Mouse (Mus musculus) layer of hippocampus, adult 8-10 months (tissue): ENCODE measurements around the gene Slc29a1. TPM values are rescaled to one million over a fixed set of nuclear protein-coding genes. Genes with fewer than 3 reads are reported as not detected.

Experiments used
- DNase-seq, 2 experiments: peaks; one replicate each; pipeline ENCODE4 v3.0.0; 2022; ENCODE audit warnings: low spot score in 2 of 2
- total RNA-seq, 4 experiments: library from RNA; stranded (reverse); gene quantifications; 2 replicates each; pipeline ENCODE4 v1.2.4; 2022

Gene Slc29a1
- total RNA-seq, 4 experiments from 2014 or later = 19.4 to 26.3 (median 21.0) TPM

DNA sequence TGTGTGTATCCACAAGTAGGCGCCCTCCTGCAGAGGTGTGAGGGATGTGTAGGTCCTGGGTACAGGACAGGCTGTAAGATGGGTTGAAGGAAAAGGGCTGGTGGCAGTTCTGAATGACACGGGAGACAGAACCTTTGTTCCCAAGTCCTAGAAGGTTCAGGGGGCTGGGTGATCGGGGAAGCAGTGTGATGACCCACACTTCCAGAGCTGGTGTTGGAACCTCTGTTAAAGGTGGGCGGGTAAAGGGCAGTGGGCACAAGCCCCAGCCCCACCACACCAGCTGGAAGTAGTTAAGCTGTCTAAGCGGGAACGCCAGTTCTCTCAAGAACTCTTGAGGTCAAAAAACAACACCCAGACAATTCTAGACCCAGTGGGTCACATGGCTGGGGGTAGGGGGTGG, 9.0 kb downstream of the Slc29a1 start:
- DNase-seq = no peak

DNA sequence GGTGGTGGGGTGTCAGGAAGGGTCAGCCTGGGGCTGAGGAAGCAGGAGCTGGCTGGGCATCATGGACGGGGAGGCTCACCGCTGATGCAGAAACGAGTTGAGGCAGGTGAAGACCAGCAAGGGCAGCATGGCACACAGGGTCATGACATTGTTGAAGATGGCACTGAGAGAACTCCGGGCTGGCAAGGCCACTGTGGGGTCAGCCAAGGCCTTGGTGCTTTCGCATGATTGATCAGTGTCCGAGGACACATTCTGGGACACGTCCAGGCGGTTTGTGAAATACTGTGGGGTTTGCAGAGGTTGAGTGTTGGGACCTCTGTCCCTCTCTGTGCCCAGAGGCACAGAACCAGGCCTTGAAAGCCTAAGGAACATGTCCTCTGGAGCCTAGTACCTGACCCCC, 9.6 kb downstream of the Slc29a1 start:
- no peak for DNase-seq

DNA sequence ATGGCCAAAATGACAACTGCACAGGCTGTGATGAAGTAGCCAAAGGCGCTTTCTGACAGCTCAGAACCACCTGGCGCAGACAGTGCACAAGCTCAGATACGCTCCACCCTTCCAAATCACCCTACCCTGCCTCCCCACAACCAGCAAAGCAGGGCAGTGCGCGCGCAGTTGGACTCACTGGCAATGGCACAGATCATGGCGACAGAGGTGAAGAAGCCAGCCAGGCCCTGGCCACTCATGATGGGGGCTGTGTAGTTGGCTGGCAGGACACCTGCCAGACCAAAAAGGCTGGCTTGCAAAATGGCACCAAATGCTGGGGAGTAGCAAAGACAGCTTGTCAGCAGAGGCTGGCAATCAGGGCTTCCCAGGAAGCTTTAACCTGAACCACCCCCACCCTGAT, 10.2 kb downstream of the Slc29a1 start:
- no peak for DNase-seq

DNA sequence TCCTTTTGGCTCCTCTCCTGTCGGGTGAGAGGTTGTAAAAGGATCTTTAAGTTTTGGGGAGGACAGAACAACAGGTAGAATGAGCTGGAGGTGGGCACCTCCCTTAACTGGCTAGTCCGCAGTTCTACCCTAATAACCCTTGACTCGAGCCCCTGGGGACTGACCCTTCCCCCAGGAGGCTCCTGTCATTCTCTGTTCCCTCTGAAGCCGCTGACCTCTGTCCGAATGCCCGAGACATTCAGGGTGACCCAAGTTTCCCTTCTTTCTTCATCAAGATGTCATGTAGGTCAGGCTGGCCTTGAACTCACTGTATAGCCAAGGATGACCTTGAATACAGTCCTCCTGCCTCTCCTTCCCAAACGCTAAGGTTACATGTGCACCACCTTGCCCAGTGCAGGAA, 11.0 kb downstream of the Slc29a1 start:
- no peak for DNase-seq

DNA sequence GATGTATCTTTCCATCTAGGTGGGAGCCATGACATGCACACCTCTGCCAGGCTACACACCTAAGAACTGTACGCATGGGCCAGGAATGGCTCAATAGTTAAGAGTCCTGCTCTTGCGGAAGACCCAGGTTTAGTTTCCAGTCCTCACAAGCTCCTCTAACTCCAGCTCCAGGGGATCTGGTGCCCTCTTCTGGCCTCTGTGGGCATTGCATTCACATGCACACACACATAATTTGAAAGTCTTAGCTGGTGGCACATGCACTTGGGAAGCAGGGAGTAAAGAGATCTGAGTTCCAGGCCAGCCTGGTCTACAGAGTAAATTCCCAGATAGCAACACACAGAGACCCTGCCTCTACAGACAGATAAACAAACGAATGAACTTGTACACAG, 13.0 kb downstream of the Slc29a1 start:
- DNase-seq = no peak

DNA sequence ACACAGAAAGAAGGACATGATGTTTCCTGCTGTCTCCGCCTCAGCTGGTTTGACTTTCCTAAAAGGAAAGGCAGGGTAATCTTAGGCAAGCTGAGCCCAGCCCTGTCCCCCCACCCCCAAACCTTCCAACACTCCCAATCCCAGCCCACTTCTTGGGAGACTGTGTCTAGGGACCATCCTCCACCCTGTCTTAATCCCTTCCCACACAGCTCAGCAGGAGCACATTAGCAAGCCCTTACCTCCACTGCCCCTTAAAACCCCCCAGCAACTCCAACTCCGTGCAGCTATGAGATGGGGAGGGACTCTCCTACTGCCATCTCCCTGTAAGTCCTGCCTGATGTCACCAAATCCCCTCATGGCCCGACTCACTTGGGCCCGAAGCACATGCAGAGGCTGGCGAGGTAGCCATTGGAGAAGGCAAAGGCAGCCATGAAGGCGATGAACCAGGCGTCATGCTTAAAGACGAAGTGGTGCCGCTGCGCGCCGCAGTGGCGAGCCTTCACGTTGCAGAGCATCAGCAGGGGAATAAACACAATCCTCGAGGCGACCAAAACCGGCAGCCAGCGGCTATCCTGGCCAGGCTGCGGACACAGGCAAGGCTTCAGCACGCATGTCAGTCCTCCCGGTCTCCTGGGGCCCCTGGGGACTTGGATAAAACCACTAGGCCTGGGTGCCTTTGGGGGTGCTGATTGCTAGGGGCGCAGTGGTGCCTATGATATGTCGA, 13.5 kb downstream of the Slc29a1 start:
- DNase-seq = no peak

DNA sequence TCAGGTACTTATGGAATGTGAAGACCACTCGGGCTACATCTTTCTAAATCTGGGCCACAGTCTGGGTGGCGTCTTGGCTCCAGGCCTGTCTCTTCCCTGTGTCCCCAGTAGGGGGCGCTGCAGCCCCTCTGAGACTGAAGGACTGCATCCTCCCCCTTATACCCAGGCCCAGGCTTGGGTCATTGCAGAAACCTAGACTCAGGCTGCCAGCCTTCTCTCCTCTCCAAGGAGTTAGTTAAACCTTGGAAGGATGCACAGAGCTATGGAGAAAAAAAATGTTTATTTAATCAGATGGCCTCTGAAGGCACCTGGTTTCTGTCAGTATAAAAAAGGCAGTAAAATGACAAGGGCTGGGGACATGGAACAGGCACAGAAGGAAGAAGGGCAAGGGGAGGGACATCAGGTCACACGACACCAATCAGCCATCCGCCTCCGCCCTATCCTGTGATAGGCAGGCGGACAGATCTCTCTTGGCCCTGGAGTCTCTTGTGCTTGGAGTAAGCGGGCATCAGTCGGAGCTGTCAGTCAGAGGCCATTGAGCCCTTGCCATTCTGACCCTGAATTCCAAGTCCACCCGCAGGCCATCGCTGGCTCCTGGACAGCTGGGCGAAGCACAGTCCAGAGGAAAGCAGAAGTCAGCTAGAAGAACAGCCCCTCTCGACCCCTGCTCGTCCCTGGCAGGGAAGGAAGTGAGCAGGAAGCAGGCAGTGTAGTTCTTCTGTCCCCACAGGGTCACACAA, 14.3 kb downstream of the Slc29a1 start:
- DNase-seq = peak in 1 of 2 experiments; percentile 76

DNA sequence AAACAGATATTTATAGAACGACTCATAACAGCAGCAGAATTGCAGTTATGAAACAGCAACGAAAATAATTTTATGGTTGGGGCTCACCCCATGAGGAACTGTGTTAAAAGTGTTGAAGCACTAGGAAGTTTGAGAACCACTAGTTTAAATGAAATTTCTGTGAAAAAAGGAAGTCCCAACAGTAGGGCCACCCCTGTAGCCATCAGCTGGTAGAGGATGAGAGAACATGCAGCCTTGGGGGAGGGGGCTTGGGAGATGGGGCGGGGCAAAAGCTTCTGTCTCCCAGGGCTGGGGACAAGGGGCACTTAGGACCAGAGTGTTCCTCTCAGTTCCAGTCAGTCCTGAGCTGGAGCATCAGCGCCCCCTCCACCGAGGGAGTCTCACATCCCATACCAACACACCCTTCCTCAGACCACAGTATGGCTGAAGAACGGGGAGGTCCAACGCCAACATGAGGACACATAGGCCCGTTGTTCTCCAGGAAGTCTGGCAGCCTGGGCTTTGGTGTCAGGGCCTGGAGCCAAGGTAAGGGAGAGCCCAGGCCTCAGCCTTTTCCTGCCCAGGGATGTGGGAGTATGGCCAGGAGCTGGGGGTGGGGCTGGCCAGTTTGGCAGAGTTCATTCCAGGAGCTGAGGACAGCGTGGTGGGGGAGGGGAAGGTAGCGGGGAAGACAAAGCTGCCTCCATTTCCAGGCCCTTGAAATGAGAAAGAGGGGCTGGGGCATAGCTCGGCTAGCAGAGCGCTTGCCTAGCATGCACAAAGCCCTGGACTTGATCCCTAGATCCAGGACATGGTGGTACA, 15.1 kb downstream of the Slc29a1 start:
- peak; percentile 67 to 79 for DNase-seq

DNA sequence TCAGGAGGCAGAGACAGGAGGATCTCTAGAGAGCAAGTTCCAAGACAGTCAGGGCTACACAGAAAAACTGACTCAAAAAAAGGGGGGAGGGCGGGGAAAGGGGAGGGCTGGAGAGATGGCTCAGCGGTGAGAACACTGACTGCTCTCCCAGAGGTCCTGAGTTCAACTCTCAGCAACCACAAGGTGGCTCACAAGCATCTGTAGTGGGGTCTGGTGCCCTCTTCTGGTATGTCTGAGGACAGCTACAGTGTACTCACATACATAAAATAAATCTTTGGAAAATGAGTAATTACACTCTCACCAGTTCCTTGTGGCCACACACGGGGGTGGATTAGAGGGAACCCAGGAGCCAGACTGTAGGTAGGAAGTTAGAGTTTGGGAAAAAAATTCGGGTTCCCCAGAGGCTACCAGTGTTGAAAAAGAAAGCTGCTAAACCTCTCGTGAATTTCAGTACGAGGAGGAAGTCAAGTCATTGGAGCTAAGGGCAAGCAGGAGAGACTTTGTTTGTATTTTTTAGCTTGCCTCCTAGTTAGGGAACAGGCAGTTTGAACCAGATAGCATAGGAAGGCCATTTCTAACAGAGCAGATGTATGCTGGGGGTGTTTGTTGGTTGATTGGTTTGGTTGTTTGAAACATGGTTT, 16.6 kb downstream of the Slc29a1 start:
- no peak for DNase-seq

DNA sequence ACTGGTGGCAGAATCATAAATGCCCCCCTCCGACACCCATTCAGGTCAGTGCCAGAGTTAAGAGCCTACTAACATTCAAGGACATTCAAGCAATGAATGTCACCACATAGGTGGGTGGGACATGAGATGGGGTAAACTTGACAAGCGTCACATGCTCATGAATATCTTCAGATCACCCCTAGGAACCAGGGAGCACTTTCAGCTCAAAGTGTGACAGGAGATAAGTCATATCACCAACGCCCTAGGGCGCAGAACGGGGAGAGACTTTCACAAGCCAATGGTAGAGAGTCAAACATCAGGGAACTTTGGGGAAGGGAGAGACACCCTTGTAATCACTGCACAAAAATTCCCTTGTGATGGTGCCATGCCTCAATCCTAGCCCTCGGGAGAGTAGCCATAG, 17.2 kb downstream of the Slc29a1 start:
- DNase-seq = no peak

DNA sequence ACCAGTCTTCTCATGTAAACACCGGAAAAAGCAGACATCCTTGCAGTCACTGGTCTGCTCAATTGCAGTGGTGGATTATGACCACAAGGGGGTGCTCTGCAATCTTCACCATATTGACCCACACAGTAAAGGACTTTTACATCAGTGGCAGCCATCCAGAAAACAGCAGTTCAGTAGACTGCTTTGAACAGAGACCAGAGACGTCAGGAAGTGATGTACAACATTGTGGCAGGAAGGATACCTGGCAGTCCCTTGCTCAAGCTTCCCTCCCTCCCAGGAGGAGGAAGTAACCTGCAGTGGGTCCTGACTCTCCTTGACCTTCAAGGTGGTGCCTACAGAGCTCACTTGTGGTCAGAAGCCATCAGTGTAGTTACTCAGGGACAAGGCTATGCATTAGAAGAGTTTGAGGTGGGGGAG, 17.8 kb downstream of the Slc29a1 start:
- DNase-seq = peak in 1 of 2 experiments; percentile 64

DNA sequence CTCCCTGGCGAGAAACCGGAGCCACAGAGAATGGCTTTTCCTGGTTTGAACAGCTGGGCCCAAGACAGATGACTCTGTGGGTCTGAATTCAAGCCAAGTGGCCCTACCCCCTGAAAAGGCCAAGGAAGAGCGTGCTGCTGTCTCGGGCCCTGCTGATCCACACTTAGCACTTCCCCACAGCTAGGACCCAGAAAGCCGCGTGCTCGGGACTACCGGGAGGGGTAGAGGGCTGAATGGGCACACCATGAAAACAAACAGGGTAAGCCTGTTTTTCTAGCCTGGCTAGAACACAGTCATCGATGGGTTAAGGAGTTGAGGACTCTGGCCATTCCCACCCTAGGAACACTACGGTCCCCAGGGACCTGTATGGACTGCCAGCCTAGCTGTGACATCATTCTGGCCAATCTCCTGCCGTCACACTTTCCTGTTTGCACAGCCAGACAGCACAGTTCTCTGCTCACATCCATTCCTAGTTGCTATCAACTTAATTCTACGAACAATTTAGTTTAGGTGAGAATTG, 18.4 kb downstream of the Slc29a1 start:
- no peak for DNase-seq

DNA sequence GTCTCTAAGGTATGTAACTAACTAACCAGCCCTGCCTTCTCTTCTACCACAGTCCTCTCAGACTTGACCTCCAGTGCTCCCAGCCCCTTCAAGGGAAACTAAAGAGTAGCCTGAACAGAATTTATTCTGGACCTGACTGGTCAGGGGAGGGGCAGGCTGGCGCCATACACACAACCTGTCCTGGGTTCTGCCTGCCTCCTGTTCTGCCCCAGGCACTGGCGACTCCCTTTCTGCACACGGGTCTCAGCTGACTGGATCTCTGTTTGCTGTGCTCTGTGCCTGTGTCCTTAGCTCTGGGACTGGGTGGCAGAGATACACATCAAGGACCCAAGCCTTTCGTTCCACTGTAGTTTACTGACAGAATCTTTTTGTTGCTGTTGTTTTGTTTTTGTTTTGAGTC, 19.9 kb downstream of the Slc29a1 start:
- DNase-seq = no peak

DNA sequence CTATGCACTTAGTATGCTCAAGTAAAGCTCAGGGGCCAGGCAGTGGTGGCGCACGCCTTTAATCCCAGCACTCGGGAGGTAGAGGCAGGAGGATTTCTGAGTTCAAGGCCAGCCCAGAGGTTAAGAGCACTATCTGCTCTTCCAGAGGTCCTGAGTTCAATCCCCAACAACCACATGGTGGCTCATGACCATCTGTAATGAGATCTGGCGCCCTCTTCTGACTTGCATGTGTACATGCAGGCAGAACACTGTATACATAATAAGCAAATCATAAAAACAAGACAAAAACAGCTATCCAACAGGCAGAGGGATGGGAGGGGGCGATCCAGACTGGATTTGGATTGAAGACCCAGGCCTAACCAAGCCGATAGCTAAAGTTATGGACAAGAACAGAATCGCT, 20.6 kb downstream of the Slc29a1 start:
- DNase-seq = no peak

DNA sequence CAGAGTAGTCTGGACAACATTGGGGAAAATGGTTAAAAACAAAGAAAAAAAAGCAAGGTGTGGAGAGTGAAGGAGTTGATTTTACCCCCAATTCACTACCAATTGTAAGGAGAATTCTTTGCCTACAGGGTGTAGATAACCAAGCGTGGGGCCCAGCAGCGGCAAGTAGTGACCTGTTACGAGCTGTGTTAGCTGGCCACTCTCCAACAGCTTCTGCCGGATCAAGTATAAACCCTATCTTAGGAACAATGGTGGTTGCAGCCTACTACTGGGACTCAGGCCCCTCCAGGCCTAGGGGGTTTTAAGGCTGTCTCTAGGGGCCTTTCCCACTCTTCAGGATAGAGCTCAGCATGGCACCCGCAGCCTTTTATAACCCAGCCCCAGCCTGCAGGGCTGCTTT, 21.2 kb downstream of the Slc29a1 start:
- no peak for DNase-seq

DNA sequence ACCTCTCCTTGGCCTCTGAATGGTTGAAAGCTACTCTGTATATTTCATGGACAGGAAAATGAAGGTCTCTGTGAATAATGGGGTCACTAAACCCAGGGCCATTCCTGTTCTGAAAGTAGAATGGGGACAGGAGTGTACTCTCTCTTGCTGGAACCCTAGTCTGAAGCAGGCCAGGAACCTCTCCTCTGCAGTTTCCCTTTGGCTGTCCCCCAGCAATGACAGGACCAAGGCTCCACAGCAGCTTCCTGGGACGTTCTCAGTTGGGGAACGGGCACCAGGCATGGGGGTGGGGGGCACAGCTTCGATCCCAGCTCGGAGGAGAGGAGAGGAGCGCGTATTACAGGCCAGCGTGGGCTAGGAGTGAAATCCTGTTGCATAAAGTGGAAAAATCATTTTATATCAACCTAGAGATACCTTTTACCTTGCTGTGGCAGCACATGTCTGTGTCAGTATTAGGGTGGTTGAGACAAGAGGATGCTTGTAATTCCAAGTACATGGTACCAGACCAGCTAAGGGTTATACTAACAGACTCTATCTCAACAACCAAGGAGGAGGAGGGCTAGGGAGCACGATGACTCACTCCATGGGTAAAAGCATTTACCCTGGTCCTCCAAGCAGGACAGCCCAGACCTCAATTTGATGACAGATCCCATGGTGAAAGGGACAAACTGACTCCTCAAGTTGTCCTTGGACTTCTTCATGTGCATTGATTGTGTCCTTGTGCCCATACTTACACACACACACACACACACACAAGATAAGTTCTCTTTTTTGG, 24.1 kb downstream of the Slc29a1 start:
- DNase-seq = no peak

DNA sequence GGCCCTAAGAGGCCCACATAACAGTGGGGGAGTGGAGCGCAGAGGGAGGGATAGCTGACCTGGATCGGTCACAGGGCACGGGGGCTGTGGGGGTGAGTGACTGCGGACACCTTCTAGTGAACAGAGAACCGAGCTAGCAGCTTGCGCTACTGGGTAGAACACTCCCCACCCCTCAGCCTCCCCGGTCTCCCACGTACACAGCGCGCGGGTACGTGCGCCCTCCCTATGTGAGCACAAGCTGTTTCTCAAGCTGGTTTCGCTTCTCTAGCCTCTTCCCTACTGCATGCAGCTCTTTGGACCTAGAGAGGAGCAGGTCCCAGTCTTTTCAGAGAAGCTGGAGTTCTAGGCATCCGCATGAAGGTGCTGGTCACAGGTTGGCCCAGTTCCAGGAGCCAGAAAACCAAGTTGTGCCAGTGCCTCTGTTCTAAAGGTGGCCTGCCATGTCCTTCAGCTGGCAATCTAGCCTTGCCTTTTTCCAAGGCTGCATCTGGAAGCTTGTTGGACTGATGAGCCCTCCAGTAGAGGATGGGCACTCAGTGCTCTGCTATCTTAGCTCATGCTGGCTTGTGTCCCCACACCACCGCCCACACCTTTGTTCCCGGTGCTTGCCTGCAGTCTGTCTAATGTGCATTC, 25.2 kb downstream of the Slc29a1 start:
- DNase-seq = peak; percentile 87 to 88

DNA sequence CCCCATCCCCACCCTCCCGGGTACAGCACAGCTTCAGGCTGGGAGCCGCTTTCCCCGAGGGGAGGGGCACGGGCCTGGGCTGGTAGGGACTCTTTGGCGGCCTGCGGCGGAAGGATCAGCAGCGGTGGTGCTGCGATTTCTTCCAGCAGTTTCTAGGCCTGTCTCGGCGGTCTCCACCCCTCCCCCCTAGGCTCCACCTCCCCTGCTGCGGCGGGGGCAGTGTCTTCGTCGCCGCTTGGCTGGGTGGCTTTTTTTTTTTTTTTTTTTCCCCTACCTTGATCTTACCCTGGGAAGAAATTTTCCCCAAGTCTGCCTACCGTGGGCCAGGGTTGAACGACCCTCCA, 25.7 kb downstream of the Slc29a1 start:
- peak; percentile 93 to 98 for DNase-seq

DNA sequence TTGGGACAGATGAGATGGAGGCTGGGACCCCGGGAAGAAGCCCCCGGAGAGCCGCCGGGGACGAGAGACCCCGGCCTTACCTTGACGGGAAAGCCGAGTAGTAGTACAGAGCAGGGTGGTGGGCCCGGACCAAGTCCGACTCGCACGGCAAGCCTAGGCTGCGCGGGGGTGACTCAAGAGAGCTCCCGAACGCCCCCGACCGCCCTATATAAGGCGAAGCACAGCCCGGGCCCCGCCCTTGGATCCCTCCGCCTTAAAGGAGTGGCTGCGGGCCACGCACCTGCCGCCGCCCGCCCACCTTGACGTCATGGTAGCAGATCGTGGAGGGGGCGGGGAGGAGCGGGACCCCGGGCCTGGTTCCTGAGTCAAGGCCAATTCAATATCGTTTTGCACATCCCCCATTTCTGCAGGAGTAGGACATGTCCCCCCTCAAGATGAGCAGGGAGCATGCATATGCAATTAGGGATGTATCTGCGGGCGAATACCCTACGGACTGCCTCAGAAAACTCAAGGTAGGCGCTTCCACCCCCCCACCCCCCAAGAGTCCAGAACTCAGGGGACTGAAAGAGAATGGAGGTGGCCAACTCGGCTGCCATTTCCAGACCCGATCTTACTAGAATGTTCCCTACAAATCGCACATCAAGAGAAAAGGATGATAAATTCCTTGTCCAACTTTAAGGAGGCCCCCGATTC, 26.2 kb downstream of the Slc29a1 start, which contains the start of gene Hsp90ab1:
Gene Hsp90ab1 (minus strand): TSS at position 185 of the 693 bp plus-strand sequence.
- peak; percentile 96 to 99 for DNase-seq
